Comparison of ENCODE assay signal across 9 mouse cellular contexts in the genomic region with DNA sequence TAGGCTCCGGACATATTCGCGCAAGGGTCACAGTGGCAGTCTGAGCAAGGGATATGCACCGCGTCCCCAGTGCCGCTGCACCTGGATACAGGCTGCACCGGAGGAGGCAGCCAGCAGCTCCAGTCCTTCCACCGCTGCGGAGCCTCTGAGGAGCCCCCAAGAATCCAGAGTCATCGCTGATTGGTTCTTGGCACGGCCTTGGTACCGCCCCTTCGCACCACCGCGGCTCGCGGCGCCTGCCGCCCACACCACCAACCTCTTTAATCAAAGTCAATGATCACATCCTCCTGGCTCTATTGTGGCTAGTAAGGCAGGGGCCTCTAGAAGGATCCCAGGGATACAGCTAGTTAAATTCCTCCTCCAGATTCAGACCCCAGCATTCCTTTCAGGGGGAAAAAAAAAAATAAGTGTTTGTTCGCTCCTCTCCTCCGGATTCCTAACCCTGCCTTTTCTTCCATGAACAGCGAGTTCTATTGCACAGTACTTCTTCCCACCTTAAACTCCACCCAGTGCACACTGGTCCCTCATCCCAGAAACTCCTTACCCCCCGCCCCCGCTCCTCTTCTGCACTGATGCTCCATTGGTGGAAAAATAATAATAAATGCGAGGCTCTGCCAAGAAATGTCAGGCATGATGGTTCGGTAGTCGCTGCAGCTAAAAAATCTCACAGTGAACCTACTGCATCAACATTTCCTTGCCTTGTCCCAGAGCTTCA. TPM values are rescaled to one million over a fixed set of nuclear protein-coding genes. Genes with fewer than 3 reads are reported as not detected.
DNase-seq lines count a peak whose midpoint lies in the region; ATAC-seq and TF ChIP-seq lines count a peak whose summit lies in the region.
"Had no signal": no experiment of that assay in that cellular context is flagged by ENCODE, and none has a peak within 500 bp of the region (broad histone marks: within the 10 kb centered on the region; RNA-seq: fewer than 3 reads in every experiment).

No protein-coding gene starts in this region.

- peak overlapping the region; percentile 56 for H3K4me3 ChIP-seq in heart, embryonic 13.5 days
- H3K4me3 ChIP-seq in forebrain, postnatal 0 days (ENCODE audit: low read depth, low read length): peak overlapping the region; percentile 64
- H3K4me3 ChIP-seq in midbrain, embryonic 10.5 days: peak overlapping the region; percentile 65

- peaks cover 86% of the 10 kb centered on the region for H3K27me3 ChIP-seq in heart, embryonic 13.5 days (replicated peaks)
- peaks cover 23% of the 10 kb centered on the region for H3K27me3 ChIP-seq in forebrain, postnatal 0 days (ENCODE audit: insufficient read depth, low read length)
- peaks cover 96% of the 10 kb centered on the region for H3K27me3 ChIP-seq in midbrain, embryonic 10.5 days (ENCODE audit: low read depth, poor library complexity, severe bottlenecking)

- TF ChIP-seq CTCF in forebrain, postnatal 0 days (IDR thresholded peaks at IDR 0.05; ENCODE audit: low read depth): no peak

- peaks cover 33% of the 10 kb centered on the region for H3K4me1 ChIP-seq in heart, embryonic 13.5 days
- H3K4me1 ChIP-seq in forebrain, postnatal 0 days (ENCODE audit: insufficient read depth): peaks cover 12% of the 10 kb centered on the region
- peaks cover 63% of the 10 kb centered on the region for H3K4me1 ChIP-seq in midbrain, embryonic 10.5 days

- H3K9me3 ChIP-seq in heart, embryonic 13.5 days: no peaks in the 10 kb centered on the region; the same call in 1 of the 2 replicates
- H3K9me3 ChIP-seq in forebrain, postnatal 0 days (ENCODE audit: low read length): no peaks in the 10 kb centered on the region
- H3K9me3 ChIP-seq in midbrain, embryonic 10.5 days (replicated peaks): no peaks in the 10 kb centered on the region

- H3K9ac ChIP-seq in heart, embryonic 13.5 days: peak overlapping the region; percentile 70
- peak overlapping the region; percentile 49 for H3K9ac ChIP-seq in forebrain, postnatal 0 days

- H3K36me3 ChIP-seq in heart, embryonic 13.5 days: no peaks in the 10 kb centered on the region
- no peaks in the 10 kb centered on the region for H3K36me3 ChIP-seq in forebrain, postnatal 0 days (ENCODE audit: insufficient read depth)
- no peaks in the 10 kb centered on the region for H3K36me3 ChIP-seq in midbrain, embryonic 10.5 days
- H3K36me3 ChIP-seq: G1E had no signal

- WGBS in heart, embryonic 13.5 days: 4% methylated on average over 27 of the region's 27 CpGs
- WGBS in forebrain, postnatal 0 days: under 1% methylated on average over 27 of the region's 27 CpGs
- 1% methylated on average over 27 of the region's 27 CpGs for WGBS in midbrain, embryonic 10.5 days

- H3K4me2 ChIP-seq in heart, embryonic 13.5 days: peak overlapping the region; percentile 95
- peak overlapping the region; percentile 99 for H3K4me2 ChIP-seq in forebrain, postnatal 0 days (ENCODE audit: low read depth)

- DNase-seq in heart, adult 8-10 months (ENCODE audit: low spot score): no peak
- DNase-seq in cerebellum, adult 8-10 months: peak; percentile 80
- DNase-seq in forebrain, postnatal 0 days: peak; percentile 82
- DNase-seq in layer of hippocampus, adult 9-10 months (ENCODE audit: low spot score): peak; percentile 55
- peak; percentile 81 for DNase-seq in midbrain, embryonic 10.5 days (ENCODE audit: low spot score)
- peak; percentile 48 for DNase-seq in testis, postnatal 10 days (ENCODE audit: low spot score)
- DNase-seq in lung, postnatal 36 days: no peak

- H3K27ac ChIP-seq in heart, embryonic 13.5 days (replicated peaks): no peak overlapping the region
- H3K27ac ChIP-seq in forebrain, postnatal 0 days (ENCODE audit: low read depth, low read length): peak overlapping the region; percentile 35; the same call in 1 of the 2 replicates
- H3K27ac ChIP-seq in midbrain, embryonic 10.5 days (replicated peaks): peak overlapping the region; percentile 69

- ATAC-seq in heart, embryonic 13.5 days (ENCODE audit: extremely low read depth, insufficient number of reproducible peaks, low FRiP score, low TSS enrichment): peak; percentile 63; the same call in 1 of the 2 replicates
- peak; percentile 90 for ATAC-seq in forebrain, postnatal 0 days

RNA-seq across cellular contexts. Expression of gene Kcna1, which starts 0.4 kb away (rescaled TPM):
- polyA plus RNA-seq in heart, embryonic 13.5 days (2015; fragmentation: Nextera tagmentation; extraction: Ambion mirVana): 0.10 and 0.23 TPM in 2 replicates
- total RNA-seq in heart, adult 8-10 months (2022): 1 to 10 TPM; 1.8 to 2.7 (median 2.1) TPM
- 4.8 and 5.9 TPM in 2 replicates for total RNA-seq in forebrain, postnatal 0 days (2014; rRNA removed)
- 3.6 and 4.4 TPM in 2 replicates for polyA plus RNA-seq in forebrain, postnatal 0 days (2015; fragmentation: Nextera tagmentation; extraction: Ambion mirVana)
- polyA plus RNA-seq in midbrain, embryonic 10.5 days (2016; fragmentation: Nextera tagmentation; extraction: Ambion mirVana): 1.9 and 2.5 TPM in 2 replicates
- polyA plus RNA-seq: G1E had no signal

Comparison
In these comparisons a context has a peak if more than half of its experiments do, and no peak if none do; other contexts are left out.
1. DNase-seq: peak in cerebellum, adult 8-10 months (single experiment), forebrain, postnatal 0 days (single experiment), layer of hippocampus, adult 9-10 months (single experiment), midbrain, embryonic 10.5 days (single experiment) and testis, postnatal 10 days (single experiment); none in heart, adult 8-10 months (single experiment) and lung, postnatal 36 days (single experiment).
2. Peak in every context shown above with its lines, with median percentiles within 50 percentile points of each other: H3K4me3 ChIP-seq.